Mouse (Mus musculus) stomach, embryonic 14.5 days (tissue): ENCODE results near the gene Ctdspl. TPM values are rescaled to one million over a fixed set of nuclear protein-coding genes. Genes with fewer than 3 reads are reported as not detected.

Experiments
- ATAC-seq: fragments of 200-750 bp; cut with Nextera tagmentation; 2 replicates; pipeline ENCODE4 v1.8.0; 2017; ENCODE audit warnings: low read depth, moderate TSS enrichment; ENCODE audit not compliant: insufficient number of reproducible peaks, insufficient read depth, low FRiP score
- H3K27ac ChIP-seq: fragments of 300-500 bp; sonication (generic); 2 replicates; pipeline ENCODE4 v1.5.1; 2014; ENCODE audit warnings: mild to moderate bottlenecking, low read length, moderate library complexity, mixed read lengths
- H3K27me3 ChIP-seq: fragments of 300-500 bp; sonication (generic); 2 replicates; pipeline ENCODE4 v1.6.1; 2014; ENCODE audit warnings: low read length, control low read depth, mixed read lengths; ENCODE audit not compliant: control insufficient read depth, insufficient read depth
- H3K36me3 ChIP-seq: fragments of 300-500 bp; sonication (generic); 2 replicates; pipeline ENCODE4 v1.6.1; 2014; ENCODE audit warnings: mild to moderate bottlenecking, control low read depth, low read length, moderate library complexity, mixed read lengths; ENCODE audit not compliant: control insufficient read depth, insufficient read depth
- H3K4me1 ChIP-seq: fragments of 300-500 bp; sonication (generic); 2 replicates; pipeline ENCODE4 v1.6.1; 2014; ENCODE audit warnings: low read length, control low read depth, mixed read lengths; ENCODE audit not compliant: control insufficient read depth, insufficient read depth
- H3K4me2 ChIP-seq: fragments of 300-500 bp; sonication (generic); replicated peaks from 2 replicates; pipeline ENCODE4 v1.6.1; 2014; ENCODE audit warnings: low read depth, low read length, control low read depth
- H3K4me3 ChIP-seq: fragments of 300-500 bp; sonication (generic); 2 replicates; pipeline ENCODE4 v1.5.1; 2014; ENCODE audit warnings: low read depth, low read length, control low read depth
- H3K9ac ChIP-seq: fragments of 300-500 bp; sonication (generic); replicated peaks from 2 replicates; pipeline ENCODE4 v1.6.1; 2014; ENCODE audit warnings: low read depth, mild to moderate bottlenecking, control low read depth, low read length, moderate library complexity, mixed read lengths
- H3K9me3 ChIP-seq: fragments of 300-500 bp; sonication (generic); 2 replicates; pipeline ENCODE4 v1.6.1; 2016; ENCODE audit warnings: low read depth, low read length, control low read depth; ENCODE audit not compliant: control insufficient read depth
- WGBS: fragments of 180-500 bp; shearing (Covaris S2); extraction: QIAGEN DNeasy Blood & Tissue Kit; methylation state at CpG from one replicate; pipeline ENCODE4 v1.1.7; 2014; 5-methylcytosine and 5-hydroxymethylcytosine counted together
- polyA plus RNA-seq: library from polyadenylated mRNA; unstranded; fragments of >200 nt; fragmentation: Nextera tagmentation; extraction: Ambion mirVana; gene quantifications from 2 replicates; pipeline ENCODE4 v1.2.1, GENCODE M21; 2014

The Ctdspl gene
- polyA plus RNA-seq, 1 experiment from 2014 or later: 26.7 TPM

GRCm38 (mm10) chr9:119064296-119064695 lies 138.0 kb downstream of the Ctdspl start:
- Histone ChIP-seq H3K27me3 (no peaks in the 10 kb centered on the region), H3K36me3 (no peaks in the 10 kb centered on the region), H3K27ac (no peak overlapping the region), H3K9ac (no peak overlapping the region), H3K4me1 (no peaks in the 10 kb centered on the region), H3K9me3 (no peaks in the 10 kb centered on the region), H3K4me2 (no peak overlapping the region), H3K4me3 (no peak overlapping the region)
- ATAC-seq: no peak
- 56% methylated on average over 4 of the region's 4 CpGs for WGBS

DNA sequence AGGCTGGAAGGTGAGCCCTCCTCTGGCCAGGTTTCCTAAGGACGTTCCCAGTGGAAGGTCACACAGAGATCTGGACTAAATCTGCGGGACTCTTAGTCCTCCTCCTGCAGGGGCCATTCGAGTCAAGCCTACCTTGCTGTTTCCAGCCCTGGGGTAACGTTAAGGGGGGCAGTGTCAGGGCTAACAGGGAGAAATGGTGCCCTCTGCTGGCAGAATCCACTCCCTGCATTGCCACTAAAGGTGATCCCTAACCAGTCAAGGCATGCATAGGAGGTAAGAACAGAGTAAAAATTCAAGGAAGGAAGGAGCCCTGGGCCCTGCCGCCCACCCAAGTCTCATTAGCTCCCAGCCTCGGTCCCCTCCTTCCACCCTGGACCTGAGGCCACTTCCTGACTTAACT lies 141.3 kb downstream of the Ctdspl start:
- ATAC-seq: 0 out of 2 replicates have a peak, but pooled peaks have one; percentile 29
- WGBS: 4% methylated on average over 6 of the region's 6 CpGs
- no peaks in the 10 kb centered on the region for H3K4me1 ChIP-seq
- no peak overlapping the region for H3K27ac ChIP-seq
- no peak overlapping the region for H3K9ac ChIP-seq
- H3K9me3 ChIP-seq: no peaks in the 10 kb centered on the region
- H3K36me3 ChIP-seq: peaks cover 6% of the 10 kb centered on the region
- no peak overlapping the region for H3K4me3 ChIP-seq
- no peak overlapping the region for H3K4me2 ChIP-seq
- no peaks in the 10 kb centered on the region for H3K27me3 ChIP-seq

- Histone ChIP-seq H3K27ac (no peak overlapping the region), H3K9me3 (no peaks in the 10 kb centered on the region), H3K36me3 (peaks cover 6% of the 10 kb centered on the region), H3K4me1 (no peaks in the 10 kb centered on the region), H3K4me2 (no peak overlapping the region), H3K9ac (no peak overlapping the region), H3K27me3 (no peaks in the 10 kb centered on the region), H3K4me3 (no peak overlapping the region)
- WGBS: 90% methylated on average over 11 of the region's 11 CpGs
- ATAC-seq: no peak
Observed at GRCm38 (mm10) chr9:119068266-119068665, 142.0 kb downstream of the Ctdspl start.

GRCm38 (mm10) chr9:119070173-119070825 lies 144.0 kb downstream of the Ctdspl start:
- Histone ChIP-seq H3K9me3 (no peaks in the 10 kb centered on the region), H3K9ac (no peak overlapping the region), H3K36me3 (peaks cover 16% of the 10 kb centered on the region), H3K4me3 (no peak overlapping the region), H3K4me1 (no peaks in the 10 kb centered on the region), H3K4me2 (no peak overlapping the region), H3K27me3 (no peaks in the 10 kb centered on the region), H3K27ac (no peak overlapping the region)
- 78% methylated on average over 13 of the region's 13 CpGs for WGBS
- no peak for ATAC-seq

DNA sequence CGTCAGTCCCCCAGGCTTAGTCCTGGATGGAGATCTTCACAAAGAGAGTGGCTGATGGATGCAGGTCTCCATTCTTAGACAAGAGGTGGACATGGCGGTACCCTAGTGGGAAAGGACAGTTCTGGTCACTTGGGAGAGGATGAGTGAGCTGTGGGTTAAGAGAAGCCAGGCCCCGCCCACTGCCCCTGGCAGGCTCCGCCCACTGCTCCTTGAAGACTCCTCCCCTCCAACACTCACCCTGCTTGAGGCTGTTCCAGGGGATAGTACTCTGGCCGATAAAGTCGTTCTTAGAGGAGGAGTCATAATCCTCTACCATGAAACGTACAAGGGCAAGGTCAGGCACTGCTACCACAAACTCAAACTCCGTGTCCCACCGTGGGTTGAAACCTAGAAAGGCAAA lies 145.5 kb downstream of the Ctdspl start:
- no peak for ATAC-seq
- H3K9ac ChIP-seq: no peak overlapping the region
- H3K4me2 ChIP-seq: no peak overlapping the region
- no peaks in the 10 kb centered on the region for H3K27me3 ChIP-seq
- H3K9me3 ChIP-seq: no peaks in the 10 kb centered on the region
- WGBS: 81% methylated on average over 9 of the region's 9 CpGs
- no peak overlapping the region for H3K27ac ChIP-seq
- H3K36me3 ChIP-seq: peaks cover 16% of the 10 kb centered on the region
- H3K4me3 ChIP-seq: no peak overlapping the region
- no peaks in the 10 kb centered on the region for H3K4me1 ChIP-seq

GRCm38 (mm10) chr9:119073184-119073895 lies 147.1 kb downstream of the Ctdspl start:
- H3K4me2 ChIP-seq: no peak overlapping the region
- no peak overlapping the region for H3K9ac ChIP-seq
- WGBS: 73% methylated on average over 15 of the region's 15 CpGs
- H3K4me3 ChIP-seq: no peak overlapping the region
- H3K4me1 ChIP-seq: no peaks in the 10 kb centered on the region
- no peak overlapping the region for H3K27ac ChIP-seq
- peaks cover 16% of the 10 kb centered on the region for H3K36me3 ChIP-seq
- no peaks in the 10 kb centered on the region for H3K27me3 ChIP-seq
- no peaks in the 10 kb centered on the region for H3K9me3 ChIP-seq
- no peak for ATAC-seq

GRCm38 (mm10) chr9:119075685-119076084 lies 149.4 kb downstream of the Ctdspl start:
- Histone ChIP-seq H3K9ac (no peak overlapping the region), H3K9me3 (no peaks in the 10 kb centered on the region), H3K4me1 (no peaks in the 10 kb centered on the region), H3K4me3 (no peak overlapping the region), H3K27me3 (no peaks in the 10 kb centered on the region), H3K27ac (no peak overlapping the region), H3K36me3 (peaks cover 19% of the 10 kb centered on the region), H3K4me2 (no peak overlapping the region)
- no peak for ATAC-seq
- 73% methylated on average over 16 of the region's 16 CpGs for whole genome bisulfite sequencing

DNA sequence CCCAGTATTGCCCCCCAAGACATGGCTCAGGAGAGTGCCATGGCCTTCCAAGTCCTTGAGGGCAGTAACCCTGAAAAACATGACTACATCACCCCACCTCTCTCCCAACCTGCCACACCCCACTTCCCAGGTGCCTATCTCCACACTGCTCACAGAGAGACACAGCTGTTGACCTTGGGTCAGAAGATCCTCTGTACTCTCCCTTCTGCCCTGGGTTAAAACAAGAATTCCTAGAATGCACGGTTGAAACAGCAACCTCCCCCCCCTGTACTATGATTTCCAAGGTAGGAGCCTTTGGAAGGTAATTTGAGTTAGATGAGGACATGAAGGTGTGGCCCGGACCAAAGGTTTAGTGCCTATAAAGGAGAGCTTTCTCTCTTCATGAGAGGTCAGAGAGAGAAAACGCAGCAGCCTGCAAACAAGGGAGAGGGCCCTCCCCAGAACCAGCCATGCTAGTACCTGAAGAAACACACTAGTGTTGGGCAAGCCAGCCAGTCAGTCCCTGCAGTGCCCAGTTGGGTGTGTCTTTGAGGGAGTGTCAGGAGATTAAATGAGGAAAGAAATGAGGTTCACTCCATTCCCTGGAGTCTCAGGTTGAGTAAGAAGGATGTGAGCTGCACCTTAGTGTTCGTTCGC lies 153.9 kb downstream of the Ctdspl start:
- H3K4me3 ChIP-seq: no peak overlapping the region
- 65% methylated on average over 5 of the region's 5 CpGs for WGBS
- no peak overlapping the region for H3K9ac ChIP-seq
- no peak overlapping the region for H3K4me2 ChIP-seq
- no peak overlapping the region for H3K27ac ChIP-seq
- H3K4me1 ChIP-seq: peaks cover 11% of the 10 kb centered on the region
- no peak for ATAC-seq
- peaks cover 3% of the 10 kb centered on the region; the same call in 1 of the 2 replicates for H3K36me3 ChIP-seq
- H3K27me3 ChIP-seq: no peaks in the 10 kb centered on the region
- H3K9me3 ChIP-seq: no peaks in the 10 kb centered on the region
